Mouse (Mus musculus): ENCODE measurements at regions not wholly inside any gene's neighbourhood (a gene's known extent, or its start where the extent isn't known, plus 50 kb on each side); places are given as distances from the start of the nearest gene placed in this dataset.
A peak's percentile ranks its signal among the peaks of the same experiment; 100 is the strongest.
"Not testable (repeated sequence)": the region's sequence is repeated elsewhere in the genome, so short reads cannot be mapped to it uniquely, and the experiment has no call there.

- ATAC-seq, result peak; percentile 64; the same call in 1 of the 2 replicates
- no peak overlapping the region for H3K4me2 ChIP-seq (ENCODE audit: low read length)
- WGBS, result 4% methylated on average over 2 of the region's 2 CpGs
- no peak overlapping the region for H3K4me3 ChIP-seq (ENCODE audit: low read depth, low read length)
- no peaks in the 10 kb centered on the region for H3K36me3 ChIP-seq (ENCODE audit: control insufficient read depth, insufficient read depth, low read length)
- H3K27ac ChIP-seq (ENCODE audit: low read length), result no peak overlapping the region
- H3K9ac ChIP-seq (ENCODE audit: low read depth, low read length), result no peak overlapping the region
- no peaks in the 10 kb centered on the region for H3K4me1 ChIP-seq (ENCODE audit: control insufficient read depth, insufficient read depth, low read length)
- no peaks in the 10 kb centered on the region for H3K9me3 ChIP-seq (replicated peaks; ENCODE audit: control insufficient read depth, low read length, poor library complexity, severe bottlenecking)
- no peaks in the 10 kb centered on the region for H3K27me3 ChIP-seq (ENCODE audit: control insufficient read depth, insufficient read depth, low read depth, low read length)
Observed at GRCm38 (mm10) chr15:5915261-5915660, 384.3 kb upstream of the Dab2 start.

DNA sequence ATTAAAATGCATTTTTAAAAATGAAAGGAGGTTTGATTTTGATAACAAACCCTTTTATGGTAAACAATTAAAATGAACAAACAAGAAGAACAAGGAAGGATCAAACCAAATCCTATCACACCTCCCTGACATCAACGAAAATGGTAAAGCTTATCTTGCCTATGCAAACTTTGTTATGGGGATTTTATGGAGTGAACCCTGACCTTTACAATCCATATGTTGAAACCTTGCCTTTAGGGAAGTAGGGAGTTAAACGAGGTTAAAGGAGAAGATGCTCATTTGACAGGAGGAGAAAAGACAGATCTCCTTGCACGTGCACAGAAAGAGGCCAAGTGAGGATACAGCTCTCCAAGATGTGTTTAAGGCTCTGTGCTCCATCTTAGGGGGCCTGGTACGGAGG lies 379.5 kb upstream of the Dab2 start:
- WGBS, result 72% methylated on average over 4 of the region's 4 CpGs
- H3K27me3 ChIP-seq (ENCODE audit: control insufficient read depth, insufficient read depth, low read depth, low read length), result no peaks in the 10 kb centered on the region
- H3K4me2 ChIP-seq (ENCODE audit: low read length), result no peak overlapping the region
- H3K36me3 ChIP-seq (ENCODE audit: control insufficient read depth, insufficient read depth, low read length), result no peaks in the 10 kb centered on the region
- ATAC-seq, result no peak
- H3K9me3 ChIP-seq (replicated peaks; ENCODE audit: control insufficient read depth, low read length, poor library complexity, severe bottlenecking), result no peaks in the 10 kb centered on the region
- no peak overlapping the region for H3K9ac ChIP-seq (ENCODE audit: low read depth, low read length)
- H3K27ac ChIP-seq (ENCODE audit: low read length), result no peak overlapping the region
- no peaks in the 10 kb centered on the region for H3K4me1 ChIP-seq (ENCODE audit: control insufficient read depth, insufficient read depth, low read length)
- H3K4me3 ChIP-seq (ENCODE audit: low read depth, low read length), result no peak overlapping the region

- no peaks in the 10 kb centered on the region for H3K27me3 ChIP-seq (ENCODE audit: control insufficient read depth, insufficient read depth, low read depth, low read length)
- H3K36me3 ChIP-seq (ENCODE audit: control insufficient read depth, insufficient read depth, low read length), result no peaks in the 10 kb centered on the region
- no peak overlapping the region for H3K27ac ChIP-seq (ENCODE audit: low read length)
- H3K4me1 ChIP-seq (ENCODE audit: control insufficient read depth, insufficient read depth, low read length), result no peaks in the 10 kb centered on the region
- no peak overlapping the region for H3K4me3 ChIP-seq (ENCODE audit: low read depth, low read length)
- 84% methylated on average over 3 of the region's 3 CpGs for WGBS
- H3K9ac ChIP-seq (ENCODE audit: low read depth, low read length), result no peak overlapping the region
- ATAC-seq, result no peak
- no peak overlapping the region for H3K4me2 ChIP-seq (ENCODE audit: low read length)
- H3K9me3 ChIP-seq (replicated peaks; ENCODE audit: control insufficient read depth, low read length, poor library complexity, severe bottlenecking), result no peaks in the 10 kb centered on the region
Observed at GRCm38 (mm10) chr15:5927768-5928167, 371.8 kb upstream of the Dab2 start.

DNA sequence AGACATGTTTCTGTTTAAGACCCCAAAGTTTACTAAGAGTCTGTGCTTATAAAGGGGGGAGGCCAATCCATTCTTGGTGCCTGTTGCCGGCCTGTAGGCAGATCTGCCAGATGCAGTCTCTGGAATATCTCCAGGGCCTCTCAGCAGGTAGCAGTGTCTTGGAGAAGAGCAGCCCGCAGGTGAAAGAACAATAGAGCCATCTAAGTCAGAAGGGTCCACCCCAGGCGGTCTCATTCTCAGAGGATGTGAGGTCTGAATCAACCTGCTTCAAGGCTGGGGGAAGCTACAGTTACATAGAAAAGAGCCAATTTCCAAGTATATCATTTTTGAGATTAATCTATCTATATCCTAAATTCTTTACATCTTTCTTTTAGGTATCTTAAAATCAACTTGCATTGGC lies 366.0 kb upstream of the Dab2 start:
- ATAC-seq, result no peak
- no peak overlapping the region for H3K27ac ChIP-seq (ENCODE audit: low read length)
- H3K9ac ChIP-seq (ENCODE audit: low read depth, low read length), result no peak overlapping the region
- no peaks in the 10 kb centered on the region for H3K36me3 ChIP-seq (ENCODE audit: control insufficient read depth, insufficient read depth, low read length)
- 29% methylated on average over 3 of the region's 3 CpGs for WGBS
- H3K27me3 ChIP-seq (ENCODE audit: control insufficient read depth, insufficient read depth, low read depth, low read length), result no peaks in the 10 kb centered on the region
- no peaks in the 10 kb centered on the region for H3K9me3 ChIP-seq (replicated peaks; ENCODE audit: control insufficient read depth, low read length, poor library complexity, severe bottlenecking)
- no peak overlapping the region for H3K4me2 ChIP-seq (ENCODE audit: low read length)
- no peak overlapping the region for H3K4me3 ChIP-seq (ENCODE audit: low read depth, low read length)
- no peaks in the 10 kb centered on the region for H3K4me1 ChIP-seq (ENCODE audit: control insufficient read depth, insufficient read depth, low read length)

GRCm38 (mm10) chr15:5940945-5941344 lies 358.6 kb upstream of the Dab2 start:
- 71% methylated on average over 2 of the region's 2 CpGs for WGBS
- ATAC-seq, result no peak

GRCm38 (mm10) chr15:5946650-5947049 lies 352.9 kb upstream of the Dab2 start:
- WGBS, result 89% methylated on average over 6 of the region's 6 CpGs
- no peaks in the 10 kb centered on the region for H3K27me3 ChIP-seq (ENCODE audit: control insufficient read depth, insufficient read depth, low read depth, low read length)
- H3K9me3 ChIP-seq (replicated peaks; ENCODE audit: control insufficient read depth, low read length, poor library complexity, severe bottlenecking), result no peaks in the 10 kb centered on the region
- no peak overlapping the region for H3K27ac ChIP-seq (ENCODE audit: low read length)
- H3K4me1 ChIP-seq (ENCODE audit: control insufficient read depth, insufficient read depth, low read length), result no peaks in the 10 kb centered on the region
- H3K36me3 ChIP-seq (ENCODE audit: control insufficient read depth, insufficient read depth, low read length), result no peaks in the 10 kb centered on the region
- H3K9ac ChIP-seq (ENCODE audit: low read depth, low read length), result no peak overlapping the region
- H3K4me3 ChIP-seq (ENCODE audit: low read depth, low read length), result no peak overlapping the region
- ATAC-seq, result no peak
- H3K4me2 ChIP-seq (ENCODE audit: low read length), result no peak overlapping the region

More at GRCm38 (mm10) chr15:5940945-5941344, 358.6 kb upstream of the Dab2 start:
- Histone ChIP-seq H3K9me3 (replicated peaks; ENCODE audit: control insufficient read depth, low read length, poor library complexity, severe bottlenecking) (no peaks in the 10 kb centered on the region), H3K9ac (ENCODE audit: low read depth, low read length) (no peak overlapping the region), H3K27ac (ENCODE audit: low read length) (no peak overlapping the region), H3K4me3 (ENCODE audit: low read depth, low read length) (no peak overlapping the region), H3K27me3 (ENCODE audit: control insufficient read depth, insufficient read depth, low read depth, low read length) (no peaks in the 10 kb centered on the region), H3K4me1 (ENCODE audit: control insufficient read depth, insufficient read depth, low read length) (no peaks in the 10 kb centered on the region), H3K4me2 (ENCODE audit: low read length) (no peak overlapping the region), H3K36me3 (ENCODE audit: control insufficient read depth, insufficient read depth, low read length) (no peaks in the 10 kb centered on the region)

DNA sequence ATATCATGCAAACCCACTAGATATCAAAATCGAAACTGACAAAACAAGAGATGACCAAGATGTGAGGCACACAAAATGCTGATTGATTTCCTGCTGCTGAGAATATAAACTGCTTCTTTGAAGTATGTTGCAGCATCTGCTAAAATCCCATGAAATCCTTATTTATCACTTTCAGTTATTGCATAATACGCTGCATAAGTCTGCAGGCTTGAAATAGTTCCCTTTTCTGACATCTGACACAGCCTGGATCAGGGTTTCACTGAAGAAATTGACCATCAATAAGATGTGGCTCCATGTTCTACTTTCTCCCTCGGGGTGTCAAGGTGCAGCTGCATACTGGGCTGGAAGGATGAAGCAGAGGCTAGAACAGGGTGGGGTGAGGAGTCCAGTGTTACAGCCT lies 348.7 kb upstream of the Dab2 start:
- no peaks in the 10 kb centered on the region for H3K36me3 ChIP-seq (ENCODE audit: control insufficient read depth, insufficient read depth, low read length)
- no peak overlapping the region for H3K9ac ChIP-seq (ENCODE audit: low read depth, low read length)
- WGBS, result 84% methylated on average over 3 of the region's 3 CpGs

DNA sequence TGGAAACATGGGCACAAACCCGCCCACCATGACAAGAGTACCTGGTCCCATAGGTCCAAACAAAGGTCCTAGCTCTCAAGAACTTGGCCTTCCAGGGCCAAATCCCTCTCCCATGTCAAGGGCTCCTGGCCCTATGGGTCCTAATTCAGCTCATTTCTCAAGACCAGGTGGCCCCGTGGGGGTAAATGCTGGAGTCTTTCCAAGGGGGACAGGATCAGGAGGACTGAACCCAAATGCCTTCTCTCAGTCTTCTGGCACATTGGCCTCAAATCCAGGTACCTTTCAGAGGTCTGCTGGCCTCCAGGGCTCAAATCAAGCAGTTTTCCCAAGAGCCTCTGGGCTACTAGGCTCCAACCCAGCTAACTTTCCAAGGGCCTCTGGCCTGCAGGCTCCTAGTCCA lies 347.9 kb upstream of the Dab2 start:
- H3K9me3 ChIP-seq (replicated peaks; ENCODE audit: control insufficient read depth, low read length, poor library complexity, severe bottlenecking); H3K36me3 ChIP-seq (ENCODE audit: control insufficient read depth, insufficient read depth, low read length); H3K27me3 ChIP-seq (ENCODE audit: control insufficient read depth, insufficient read depth, low read depth, low read length); H3K9ac ChIP-seq (ENCODE audit: low read depth, low read length); H3K4me2 ChIP-seq (ENCODE audit: low read length); H3K4me3 ChIP-seq (ENCODE audit: low read depth, low read length); ATAC-seq; H3K27ac ChIP-seq (ENCODE audit: low read length); H3K4me1 ChIP-seq (ENCODE audit: control insufficient read depth, insufficient read depth, low read length): not testable (repeated sequence)
- WGBS, result 95% methylated on average over 2 of the region's 2 CpGs

More for the DNA sequence above, 348.7 kb upstream of the Dab2 start:
- Histone ChIP-seq H3K4me1 (ENCODE audit: control insufficient read depth, insufficient read depth, low read length) (no peaks in the 10 kb centered on the region), H3K4me2 (ENCODE audit: low read length) (no peak overlapping the region), H3K4me3 (ENCODE audit: low read depth, low read length) (no peak overlapping the region), H3K27ac (ENCODE audit: low read length) (no peak overlapping the region), H3K27me3 (ENCODE audit: control insufficient read depth, insufficient read depth, low read depth, low read length) (no peaks in the 10 kb centered on the region), H3K9me3 (replicated peaks; ENCODE audit: control insufficient read depth, low read length, poor library complexity, severe bottlenecking) (no peaks in the 10 kb centered on the region)
- no peak for ATAC-seq

DNA sequence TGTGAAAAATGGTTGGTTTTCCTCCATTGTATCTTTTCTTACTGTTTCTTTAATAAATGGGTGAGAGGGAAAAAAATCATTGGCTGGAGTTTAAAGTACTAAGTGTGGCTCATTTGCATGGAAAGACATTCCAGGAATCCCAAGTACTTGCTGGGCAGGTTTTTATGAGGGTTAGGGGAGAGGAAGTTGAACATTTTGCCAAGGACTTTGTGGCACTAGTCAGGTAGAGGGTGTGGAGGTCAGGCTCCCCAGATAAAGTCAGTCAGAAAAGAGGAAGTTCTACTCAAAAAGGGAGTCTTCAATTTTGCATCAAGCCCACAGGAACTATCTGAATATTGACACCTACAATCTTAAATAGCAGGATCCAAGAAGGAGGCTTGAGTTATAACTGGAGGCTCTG lies 346.5 kb upstream of the Dab2 start:
- Histone ChIP-seq H3K4me1 (ENCODE audit: control insufficient read depth, insufficient read depth, low read length) (no peaks in the 10 kb centered on the region), H3K27me3 (ENCODE audit: control insufficient read depth, insufficient read depth, low read depth, low read length) (no peaks in the 10 kb centered on the region), H3K9me3 (replicated peaks; ENCODE audit: control insufficient read depth, low read length, poor library complexity, severe bottlenecking) (no peaks in the 10 kb centered on the region), H3K4me3 (ENCODE audit: low read depth, low read length) (no peak overlapping the region), H3K4me2 (ENCODE audit: low read length) (no peak overlapping the region), H3K36me3 (ENCODE audit: control insufficient read depth, insufficient read depth, low read length) (no peaks in the 10 kb centered on the region), H3K27ac (ENCODE audit: low read length) (no peak overlapping the region), H3K9ac (ENCODE audit: low read depth, low read length) (no peak overlapping the region)
- ATAC-seq, result no peak

Data from midbrain, embryonic 16.5 days (tissue).